Mouse (Mus musculus): ENCODE measurements at regions not wholly inside any gene's neighbourhood (a gene's known extent, or its start where the extent isn't known, plus 50 kb on each side); places are given as distances from the start of the nearest gene placed in this dataset.

DNA sequence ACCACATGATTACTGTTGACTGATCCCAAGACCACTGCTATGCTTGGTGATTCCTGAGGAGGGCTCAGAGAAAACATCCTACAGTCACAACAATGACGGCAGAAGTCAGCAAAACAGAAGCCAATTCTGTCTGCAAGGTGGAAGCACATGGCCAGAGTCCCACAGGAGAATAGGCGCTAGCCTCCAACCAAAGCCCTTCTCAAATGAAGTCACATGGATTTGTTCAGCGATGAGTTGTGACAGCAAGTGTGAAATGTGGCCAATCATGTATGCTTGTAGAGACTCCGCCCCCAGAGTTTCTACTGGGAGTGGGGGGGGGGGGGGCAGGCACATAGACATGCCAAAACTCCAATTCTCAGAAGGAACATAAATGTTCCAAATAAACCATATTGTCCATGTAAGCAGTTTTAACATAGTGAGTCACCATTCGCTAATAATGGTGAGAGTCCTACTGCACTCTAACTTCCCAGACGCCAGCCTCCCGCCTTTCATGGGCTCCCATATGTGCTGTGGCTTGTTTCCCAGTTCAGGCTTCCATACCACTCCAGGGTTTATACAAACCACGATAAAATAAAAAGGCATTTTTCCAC is 231.6 kb upstream of the Npvf start:
- no peak overlapping the region for H3K27ac ChIP-seq (ENCODE audit: insufficient read depth, low read depth, low read length)
- no peak overlapping the region for H3K4me3 ChIP-seq (ENCODE audit: insufficient read depth, low read length)
- peaks cover 8% of the 10 kb centered on the region; the same call in 1 of the 2 replicates for H3K4me1 ChIP-seq (ENCODE audit: control insufficient read depth, insufficient read depth, low read length)
- TF ChIP-seq CTCF (IDR thresholded peaks at IDR 0.05; ENCODE audit: low read depth, low read length) (no peak), POLR2A (IDR thresholded peaks at IDR 0.05; ENCODE audit: borderline replicate concordance, low read depth, low read length) (no peak)

DNA sequence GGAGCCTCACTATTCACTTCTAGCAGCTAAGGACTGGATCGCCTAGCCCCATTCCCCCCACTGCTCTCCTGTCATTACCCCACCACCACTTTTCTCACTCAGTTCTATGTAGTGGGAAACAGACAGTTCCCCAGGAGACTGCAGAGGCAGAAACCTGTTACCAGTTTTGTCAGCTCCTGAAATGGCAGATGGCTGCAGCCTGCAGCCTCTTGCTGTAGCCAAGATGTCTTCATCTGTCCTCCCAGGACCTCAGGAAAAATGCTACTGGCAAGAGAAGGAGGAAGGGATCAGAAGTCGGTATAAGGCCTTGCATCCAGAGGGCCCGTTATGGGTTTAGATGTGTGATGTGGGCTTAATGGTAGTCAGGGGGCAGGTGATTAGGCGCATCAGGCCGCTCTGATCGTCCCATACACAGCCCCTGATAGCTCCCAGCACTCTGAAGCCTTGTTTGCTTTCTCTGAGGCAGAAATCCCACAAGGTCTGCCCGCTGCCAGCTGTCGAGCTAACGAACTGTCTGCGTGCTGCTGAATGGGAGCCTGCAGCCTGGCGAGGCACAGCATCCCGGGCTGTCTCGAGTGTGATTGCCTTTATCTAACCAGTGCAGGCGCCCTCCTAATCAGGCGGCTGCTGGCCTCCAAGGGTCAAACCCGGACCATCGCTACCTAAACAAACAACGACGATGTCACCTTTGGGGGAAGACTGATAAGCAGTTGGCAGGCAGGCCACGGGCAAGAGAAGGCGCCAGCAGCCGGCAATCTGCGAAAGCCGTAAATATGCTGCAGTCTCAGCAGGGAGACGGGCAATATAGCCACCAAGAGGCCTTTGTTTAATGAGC is 236.3 kb upstream of the Npvf start:
- H3K27ac ChIP-seq (ENCODE audit: insufficient read depth, low read depth, low read length): no peak overlapping the region
- no peaks in the 10 kb centered on the region for H3K4me1 ChIP-seq (ENCODE audit: control insufficient read depth, insufficient read depth, low read length)
- TF ChIP-seq CTCF (IDR thresholded peaks at IDR 0.05; ENCODE audit: low read depth, low read length) (no peak), POLR2A (IDR thresholded peaks at IDR 0.05; ENCODE audit: borderline replicate concordance, low read depth, low read length) (no peak)
- H3K4me3 ChIP-seq (ENCODE audit: insufficient read depth, low read length): no peak overlapping the region

DNA sequence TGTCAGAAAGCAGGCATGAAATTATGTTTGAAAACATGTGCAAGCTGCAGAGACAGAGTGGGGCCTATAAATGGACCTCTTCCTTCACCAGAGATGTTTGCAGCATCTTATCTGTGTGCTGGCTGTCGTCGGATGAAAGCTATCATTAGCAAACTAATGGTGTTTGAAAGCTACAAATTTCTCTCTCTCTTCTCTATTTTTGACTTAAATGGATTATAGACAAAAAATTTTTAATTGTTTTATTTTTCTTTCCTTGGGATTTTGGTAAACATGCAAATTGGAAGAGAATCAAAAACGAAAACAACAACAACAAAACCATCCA is 236.9 kb upstream of the Npvf start:
- no peak overlapping the region for H3K27ac ChIP-seq (ENCODE audit: insufficient read depth, low read depth, low read length)
- H3K4me3 ChIP-seq (ENCODE audit: insufficient read depth, low read length): no peak overlapping the region
- no peaks in the 10 kb centered on the region for H3K4me1 ChIP-seq (ENCODE audit: control insufficient read depth, insufficient read depth, low read length)
- TF ChIP-seq POLR2A (IDR thresholded peaks at IDR 0.05; ENCODE audit: borderline replicate concordance, low read depth, low read length): no peak
- TF ChIP-seq CTCF (IDR thresholded peaks at IDR 0.05; ENCODE audit: low read depth, low read length): no peak

DNA sequence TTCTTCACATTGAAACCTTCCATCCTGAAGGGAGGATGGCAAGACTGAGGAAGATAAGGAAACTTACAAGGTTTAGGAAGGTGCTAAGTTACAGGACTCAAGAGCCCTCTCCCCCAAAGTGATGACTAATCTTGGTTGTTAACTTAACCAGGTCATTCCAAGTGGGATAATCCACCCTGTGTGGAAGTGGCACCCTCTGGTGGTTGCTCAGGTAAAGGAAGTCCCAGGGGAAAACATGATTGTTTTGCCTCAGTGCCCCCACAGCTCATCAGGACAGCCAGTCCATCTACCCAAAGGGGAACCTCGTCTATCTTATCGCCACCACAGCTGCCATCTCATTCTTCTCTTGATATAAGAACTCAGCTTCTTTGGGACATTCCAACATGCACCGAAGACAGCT is 244.6 kb upstream of the Npvf start:
- TF ChIP-seq CTCF (IDR thresholded peaks at IDR 0.05; ENCODE audit: low read depth, low read length) (no peak), POLR2A (IDR thresholded peaks at IDR 0.05; ENCODE audit: borderline replicate concordance, low read depth, low read length) (no peak)
- Histone ChIP-seq H3K27ac (ENCODE audit: insufficient read depth, low read depth, low read length) (no peak overlapping the region), H3K4me3 (ENCODE audit: insufficient read depth, low read length) (no peak overlapping the region), H3K4me1 (ENCODE audit: control insufficient read depth, insufficient read depth, low read length) (peaks cover 4% of the 10 kb centered on the region; the same call in 1 of the 2 replicates)

DNA sequence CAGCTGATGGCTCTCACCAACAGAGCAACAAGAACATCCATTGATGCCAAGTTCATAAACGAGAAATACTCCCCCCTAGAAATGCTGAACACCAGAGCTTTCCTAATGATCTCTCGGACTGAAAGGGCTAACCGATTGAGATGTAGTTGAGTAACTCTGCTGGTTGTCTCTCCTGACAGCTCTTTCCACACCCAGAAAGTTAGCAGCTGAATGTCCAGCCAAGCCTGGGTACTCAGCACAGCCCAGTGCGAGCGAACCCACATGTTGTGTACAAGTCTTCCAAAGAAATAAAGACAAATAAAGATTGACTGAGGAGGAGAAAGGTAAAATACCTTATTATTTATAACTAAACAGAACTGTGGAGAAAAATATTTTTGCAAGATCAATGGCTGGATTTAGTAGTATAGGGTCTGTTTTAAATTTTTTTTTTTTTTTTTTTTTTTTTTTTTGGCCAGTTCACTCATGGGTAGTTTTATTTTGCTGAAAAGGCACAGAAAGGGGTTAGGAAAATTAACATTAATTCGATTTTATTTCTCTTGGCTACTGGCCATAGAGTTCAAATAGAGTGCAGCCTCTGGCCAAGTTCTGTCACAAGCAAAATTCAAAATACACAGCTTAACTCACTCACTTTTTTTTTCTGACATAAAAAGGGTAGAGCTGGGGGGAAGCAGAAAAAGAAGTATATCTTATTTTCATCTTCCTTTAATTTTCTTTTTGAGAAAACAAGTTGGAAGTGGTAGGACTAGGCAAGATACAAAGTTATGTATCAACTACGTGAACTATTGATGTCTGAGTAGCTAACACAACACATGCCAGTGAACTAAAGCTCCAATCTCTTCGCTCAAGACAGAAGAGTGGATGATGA is 261.2 kb upstream of the Npvf start:
- Histone ChIP-seq H3K4me3 (ENCODE audit: insufficient read depth, low read length) (no peak overlapping the region), H3K4me1 (ENCODE audit: control insufficient read depth, insufficient read depth, low read length) (no peaks in the 10 kb centered on the region), H3K27ac (ENCODE audit: insufficient read depth, low read depth, low read length) (no peak overlapping the region)
- TF ChIP-seq POLR2A (IDR thresholded peaks at IDR 0.05; ENCODE audit: borderline replicate concordance, low read depth, low read length) (no peak), CTCF (IDR thresholded peaks at IDR 0.05; ENCODE audit: low read depth, low read length) (no peak)

DNA sequence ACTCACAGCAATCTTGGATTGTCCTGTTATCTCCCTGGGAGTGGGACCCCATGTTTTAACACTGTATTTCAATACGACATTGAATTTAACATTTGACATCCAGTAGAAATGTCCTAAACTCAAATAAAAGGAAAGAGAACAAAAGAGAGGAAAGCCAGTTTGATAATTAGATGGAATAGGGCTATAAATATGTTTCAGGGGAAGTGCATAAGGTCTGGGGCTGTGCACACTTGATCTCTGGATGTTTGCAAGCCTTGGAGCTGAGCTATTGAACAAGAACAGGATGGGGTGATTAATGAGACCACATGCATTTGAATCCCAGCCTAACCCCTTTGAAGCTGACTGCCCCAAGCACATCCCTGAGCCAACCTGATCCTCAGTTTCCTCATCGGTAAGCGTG is 264.0 kb upstream of the Npvf start:
- H3K27ac ChIP-seq (ENCODE audit: insufficient read depth, low read depth, low read length): no peak overlapping the region
- TF ChIP-seq CTCF (IDR thresholded peaks at IDR 0.05; ENCODE audit: low read depth, low read length) (no peak), POLR2A (IDR thresholded peaks at IDR 0.05; ENCODE audit: borderline replicate concordance, low read depth, low read length) (no peak)
- no peaks in the 10 kb centered on the region for H3K4me1 ChIP-seq (ENCODE audit: control insufficient read depth, insufficient read depth, low read length)
- H3K4me3 ChIP-seq (ENCODE audit: insufficient read depth, low read length): no peak overlapping the region

DNA sequence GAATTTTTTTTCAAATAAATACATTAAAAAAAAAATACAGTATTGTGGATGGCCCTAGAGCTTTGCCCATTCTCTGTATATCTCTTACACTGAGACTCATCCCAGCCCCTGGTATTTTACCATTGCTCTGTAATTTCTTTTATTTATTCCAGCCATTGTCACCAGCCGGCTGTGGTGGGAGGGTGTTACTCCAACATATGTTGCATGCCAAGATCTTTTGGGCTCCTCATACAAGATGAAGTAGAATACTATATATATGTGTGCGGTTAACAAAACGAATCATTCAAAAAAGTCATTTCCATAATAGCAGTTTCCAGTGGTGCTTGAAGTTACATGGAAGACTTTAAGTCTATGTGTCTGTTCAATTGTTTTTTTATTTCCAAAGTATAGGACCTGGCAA is 268.0 kb upstream of the Npvf start:
- no peaks in the 10 kb centered on the region for H3K4me1 ChIP-seq (ENCODE audit: control insufficient read depth, insufficient read depth, low read length)
- no peak overlapping the region for H3K4me3 ChIP-seq (ENCODE audit: insufficient read depth, low read length)
- TF ChIP-seq CTCF (IDR thresholded peaks at IDR 0.05; ENCODE audit: low read depth, low read length) (no peak), POLR2A (IDR thresholded peaks at IDR 0.05; ENCODE audit: borderline replicate concordance, low read depth, low read length) (no peak)
- H3K27ac ChIP-seq (ENCODE audit: insufficient read depth, low read depth, low read length): no peak overlapping the region

DNA sequence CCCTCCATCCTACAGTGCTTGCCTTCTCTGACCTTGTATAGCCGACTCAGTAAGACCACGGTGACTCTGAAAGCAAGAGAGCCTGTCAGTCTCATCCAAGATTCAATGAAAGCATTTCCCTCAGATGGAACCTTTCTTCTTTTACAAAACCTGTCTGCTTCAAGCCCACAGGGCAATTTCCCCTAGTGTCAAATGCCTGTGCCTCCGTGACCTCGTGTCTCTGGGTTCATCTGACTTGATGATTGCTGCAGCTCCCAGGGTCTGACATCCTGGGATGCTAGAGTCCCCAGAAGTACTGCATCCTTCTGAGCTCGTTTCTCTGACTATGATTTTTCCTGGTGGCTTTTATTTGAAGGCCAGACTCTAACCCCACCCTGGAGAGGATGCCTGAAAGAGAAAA is 270.3 kb upstream of the Npvf start:
- Histone ChIP-seq H3K27ac (ENCODE audit: insufficient read depth, low read depth, low read length) (no peak overlapping the region), H3K4me3 (ENCODE audit: insufficient read depth, low read length) (no peak overlapping the region)
- TF ChIP-seq CTCF (IDR thresholded peaks at IDR 0.05; ENCODE audit: low read depth, low read length): no peak
- no peak for TF ChIP-seq POLR2A (IDR thresholded peaks at IDR 0.05; ENCODE audit: borderline replicate concordance, low read depth, low read length)

DNA sequence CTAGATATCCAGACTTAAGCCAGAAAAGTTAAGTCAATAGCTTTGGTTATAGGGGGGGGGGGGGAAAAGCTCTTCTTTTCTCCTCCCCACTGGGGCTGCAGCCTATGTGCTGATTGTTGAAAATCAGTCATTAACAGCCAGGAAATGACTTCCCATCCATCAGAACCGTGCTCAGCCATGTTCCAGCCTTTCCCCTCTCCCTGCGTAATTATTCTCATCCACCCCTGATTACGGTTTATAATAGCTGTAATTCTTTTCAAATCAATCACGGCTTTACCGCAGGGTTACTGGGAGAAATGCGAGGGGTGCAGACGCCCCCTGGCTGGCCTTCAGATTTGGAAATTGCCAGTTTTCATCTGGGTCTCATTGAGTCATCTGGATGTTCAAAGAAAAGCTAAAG is 270.8 kb upstream of the Npvf start:
- TF ChIP-seq CTCF (IDR thresholded peaks at IDR 0.05; ENCODE audit: low read depth, low read length): no peak
- TF ChIP-seq POLR2A (IDR thresholded peaks at IDR 0.05; ENCODE audit: borderline replicate concordance, low read depth, low read length): no peak
- Histone ChIP-seq H3K4me3 (ENCODE audit: insufficient read depth, low read length) (no peak overlapping the region), H3K4me1 (ENCODE audit: control insufficient read depth, insufficient read depth, low read length) (no peaks in the 10 kb centered on the region), H3K27ac (ENCODE audit: insufficient read depth, low read depth, low read length) (no peak overlapping the region)

More for the DNA sequence above, 270.3 kb upstream of the Npvf start:
- no peaks in the 10 kb centered on the region for H3K4me1 ChIP-seq (ENCODE audit: control insufficient read depth, insufficient read depth, low read length)

DNA sequence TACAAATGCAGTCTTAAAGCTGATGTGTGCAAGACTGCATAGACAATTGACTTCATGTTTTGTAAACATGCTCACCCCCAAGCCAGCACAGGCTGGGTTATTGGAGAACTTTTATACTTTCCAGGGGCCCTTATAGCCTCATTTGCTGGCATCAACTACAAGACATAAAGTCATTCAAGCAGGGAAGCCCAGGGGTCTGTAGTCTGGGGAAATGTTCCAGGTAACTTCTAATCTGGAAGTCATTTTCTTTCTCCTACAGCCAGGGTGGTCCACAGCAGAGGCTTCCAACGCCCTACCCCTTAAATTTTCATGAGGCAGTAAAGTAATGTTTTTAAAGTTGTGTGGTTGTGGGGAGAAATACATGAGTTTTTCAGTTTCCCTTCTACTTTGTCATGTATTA is 272.1 kb upstream of the Npvf start:
- no peak for TF ChIP-seq CTCF (IDR thresholded peaks at IDR 0.05; ENCODE audit: low read depth, low read length)
- TF ChIP-seq POLR2A (IDR thresholded peaks at IDR 0.05; ENCODE audit: borderline replicate concordance, low read depth, low read length): no peak
- no peak overlapping the region for H3K27ac ChIP-seq (ENCODE audit: insufficient read depth, low read depth, low read length)
- H3K4me1 ChIP-seq (ENCODE audit: control insufficient read depth, insufficient read depth, low read length): no peaks in the 10 kb centered on the region
- no peak overlapping the region for H3K4me3 ChIP-seq (ENCODE audit: insufficient read depth, low read length)

All from bone marrow macrophage, adult 2 months (primary cell).